Mouse (Mus musculus) hindbrain, embryonic 10.5 days (tissue): ENCODE measurements at regions not wholly inside any gene's neighbourhood (a gene's known extent, or its start where the extent isn't known, plus 50 kb on each side); places are given as distances from the start of the nearest gene placed in this dataset.
A peak's percentile ranks its signal among the peaks of the same experiment; 100 is the strongest.

Experiments used
- DNase-seq: peaks from one replicate; pipeline ENCODE4 v3.0.0-alpha.2; 2017; ENCODE audit warnings: low spot score
- H3K27ac ChIP-seq: fragments of 300-500 bp; sonication (generic); 2 replicates; pipeline ENCODE4 v1.5.1; 2016; ENCODE audit warnings: mild to moderate bottlenecking, moderate library complexity
- H3K27me3 ChIP-seq: fragments of 300-500 bp; sonication (generic); 2 replicates; pipeline ENCODE4 v1.6.1; 2016; ENCODE audit warnings: mild to moderate bottlenecking; ENCODE audit not compliant: poor library complexity, insufficient read depth, severe bottlenecking
- H3K36me3 ChIP-seq: fragments of 300-500 bp; sonication (generic); 2 replicates; pipeline ENCODE4 v1.6.1; 2016; ENCODE audit warnings: mild to moderate bottlenecking, moderate library complexity
- H3K4me1 ChIP-seq: fragments of 300-500 bp; sonication (generic); replicated peaks from 2 replicates; pipeline ENCODE4 v1.6.1; 2016; ENCODE audit warnings: mild to moderate bottlenecking
- H3K4me3 ChIP-seq: fragments of 300-500 bp; sonication (generic); 2 replicates; pipeline ENCODE4 v1.5.1; 2016; ENCODE audit warnings: mild to moderate bottlenecking, moderate library complexity
- H3K9me3 ChIP-seq: fragments of 300-500 bp; sonication (generic); 2 replicates; pipeline ENCODE4 v1.6.1; 2016; ENCODE audit warnings: mild to moderate bottlenecking, moderate library complexity
- WGBS: fragments of 180-500 bp; shearing (Covaris S2); methylation state at CpG from one replicate; pipeline ENCODE4 v1.1.7; 2016; 5-methylcytosine and 5-hydroxymethylcytosine counted together

- Histone ChIP-seq H3K27ac (no peak overlapping the region), H3K4me3 (no peak overlapping the region), H3K9me3 (no peaks in the 10 kb centered on the region), H3K4me1 (no peaks in the 10 kb centered on the region), H3K27me3 (no peaks in the 10 kb centered on the region), H3K36me3 (no peaks in the 10 kb centered on the region)
- WGBS = 80% methylated on average over 1 of the region's 1 CpGs
- DNase-seq = no peak
Observed at GRCm38 (mm10) chr15:70675549-70675948, 3158.8 kb upstream of the Gm6569 start.

DNA sequence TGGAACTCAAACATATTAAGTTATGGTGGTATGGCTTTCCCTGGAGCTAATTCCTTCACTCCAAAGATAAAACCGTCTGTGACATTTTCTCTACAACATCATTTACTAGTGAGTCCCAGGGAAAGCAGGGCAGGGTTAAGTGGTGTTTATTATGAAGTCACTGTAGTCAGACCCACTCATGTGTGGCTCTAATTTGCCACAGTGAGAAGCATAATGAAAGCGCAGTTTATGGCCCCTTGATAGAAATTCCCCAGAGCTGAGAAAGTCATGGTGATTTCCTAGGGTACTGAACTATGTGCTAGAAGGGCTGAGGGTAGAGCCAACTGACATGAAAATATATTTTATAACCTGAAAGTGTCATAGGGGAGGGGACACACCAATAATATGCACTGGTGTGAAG is 3129.8 kb upstream of the Gm6569 start:
- WGBS = 65% methylated on average over 2 of the region's 2 CpGs
- H3K4me3 ChIP-seq = no peak overlapping the region
- no peaks in the 10 kb centered on the region for H3K27me3 ChIP-seq
- DNase-seq = no peak
- no peak overlapping the region for H3K27ac ChIP-seq
- no peaks in the 10 kb centered on the region for H3K9me3 ChIP-seq
- H3K36me3 ChIP-seq = no peaks in the 10 kb centered on the region
- H3K4me1 ChIP-seq = no peaks in the 10 kb centered on the region

- no peaks in the 10 kb centered on the region for H3K9me3 ChIP-seq
- no peaks in the 10 kb centered on the region for H3K36me3 ChIP-seq
- no peaks in the 10 kb centered on the region for H3K27me3 ChIP-seq
- DNase-seq = peak; percentile 71
- H3K27ac ChIP-seq = peak overlapping the region; percentile 76
- peaks cover 13% of the 10 kb centered on the region for H3K4me1 ChIP-seq
- H3K4me3 ChIP-seq = no peak overlapping the region
Observed at GRCm38 (mm10) chr15:70713736-70714135, 3120.6 kb upstream of the Gm6569 start.

DNA sequence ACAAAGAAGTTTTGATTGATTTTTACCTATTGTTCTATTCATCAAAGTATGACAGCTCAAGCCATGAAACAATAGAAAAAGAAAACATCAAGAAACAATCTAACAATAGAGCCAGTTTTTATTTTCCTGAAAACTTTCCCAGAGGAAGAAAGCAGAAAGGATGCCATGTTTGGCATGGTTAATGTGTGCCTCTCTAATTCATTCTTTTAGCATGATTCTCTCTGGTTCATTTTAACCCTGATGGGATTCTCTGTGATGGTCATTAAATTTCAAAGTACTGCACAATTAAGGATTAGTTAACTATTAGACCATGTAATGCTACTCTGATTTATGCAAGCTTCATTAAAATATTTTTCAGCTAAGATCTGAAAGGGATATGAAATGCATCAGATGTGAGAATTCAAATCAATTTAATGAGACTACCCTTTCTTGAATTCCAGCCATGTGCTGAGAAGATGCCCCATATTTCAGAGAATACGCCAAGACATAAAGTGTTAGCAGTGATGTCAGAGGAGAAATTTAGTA is 3106.9 kb upstream of the Gm6569 start:
- 91% methylated on average over 1 of the region's 1 CpGs for WGBS
- Histone ChIP-seq H3K27me3 (no peaks in the 10 kb centered on the region), H3K27ac (no peak overlapping the region), H3K9me3 (no peaks in the 10 kb centered on the region), H3K4me1 (no peaks in the 10 kb centered on the region), H3K4me3 (no peak overlapping the region), H3K36me3 (no peaks in the 10 kb centered on the region)
- DNase-seq = no peak

- 86% methylated on average over 1 of the region's 1 CpGs for WGBS
- Histone ChIP-seq H3K27ac (no peak overlapping the region), H3K36me3 (no peaks in the 10 kb centered on the region), H3K4me3 (no peak overlapping the region), H3K27me3 (no peaks in the 10 kb centered on the region), H3K4me1 (no peaks in the 10 kb centered on the region), H3K9me3 (no peaks in the 10 kb centered on the region)
- no peak for DNase-seq
Observed at GRCm38 (mm10) chr15:70727956-70728355, 3106.4 kb upstream of the Gm6569 start.

- Histone ChIP-seq H3K27ac (no peak overlapping the region), H3K36me3 (no peaks in the 10 kb centered on the region), H3K9me3 (no peaks in the 10 kb centered on the region), H3K4me3 (no peak overlapping the region), H3K4me1 (no peaks in the 10 kb centered on the region), H3K27me3 (no peaks in the 10 kb centered on the region)
- no peak for DNase-seq
Observed at GRCm38 (mm10) chr15:70744239-70744638, 3090.1 kb upstream of the Gm6569 start.

- DNase-seq = no peak
- Histone ChIP-seq H3K36me3 (no peaks in the 10 kb centered on the region), H3K27ac (no peak overlapping the region), H3K4me3 (no peak overlapping the region), H3K9me3 (peaks cover 5% of the 10 kb centered on the region; the same call in 1 of the 2 replicates), H3K4me1 (no peaks in the 10 kb centered on the region; the same call in 1 of the 2 replicates), H3K27me3 (no peaks in the 10 kb centered on the region)
- WGBS = 42% methylated on average over 1 of the region's 1 CpGs
Observed at GRCm38 (mm10) chr15:70764045-70764444, 3070.3 kb upstream of the Gm6569 start.

DNA sequence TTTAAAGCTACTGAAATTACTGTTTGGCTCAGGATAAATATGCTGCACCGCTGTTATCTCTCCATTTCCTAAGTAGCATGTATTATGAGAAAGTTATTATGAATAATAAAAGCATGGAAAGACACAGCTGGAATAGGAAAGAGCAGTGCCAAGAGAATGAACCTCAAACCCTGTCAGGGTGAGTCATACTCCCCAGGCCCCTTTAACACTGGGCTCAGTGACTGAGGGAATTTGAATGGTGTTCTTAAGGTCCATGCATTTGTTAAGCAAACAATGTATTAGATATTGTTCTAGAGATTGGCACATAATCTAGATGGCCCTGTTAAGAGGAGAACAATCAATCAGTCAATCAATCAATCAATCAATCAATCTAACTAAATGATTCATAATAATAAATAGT is 3069.8 kb upstream of the Gm6569 start:
- Histone ChIP-seq H3K4me3 (no peak overlapping the region), H3K36me3 (no peaks in the 10 kb centered on the region), H3K27ac (no peak overlapping the region), H3K27me3 (no peaks in the 10 kb centered on the region), H3K4me1 (no peaks in the 10 kb centered on the region; the same call in 1 of the 2 replicates), H3K9me3 (peaks cover 5% of the 10 kb centered on the region; the same call in 1 of the 2 replicates)
- DNase-seq = no peak
- WGBS = 66% methylated on average over 1 of the region's 1 CpGs

DNA sequence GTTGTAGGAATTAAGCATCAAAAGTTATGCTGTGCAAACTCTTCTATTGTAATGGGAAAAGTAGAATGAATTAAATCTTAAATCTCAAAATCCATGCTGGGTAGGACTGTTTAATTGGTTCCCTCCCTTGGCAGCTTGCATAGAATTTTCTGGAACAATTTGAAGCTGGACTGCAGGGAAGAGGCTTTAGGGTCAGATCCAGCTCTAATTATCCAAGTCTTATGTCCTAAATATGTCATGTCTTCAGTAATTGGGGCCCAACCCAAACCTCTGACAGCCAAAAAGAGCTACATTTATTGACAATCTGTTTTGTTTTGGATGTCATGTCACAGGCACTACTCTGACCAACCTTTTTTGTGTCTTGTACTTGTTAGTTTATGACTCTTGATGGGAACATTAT is 3068.9 kb upstream of the Gm6569 start:
- Histone ChIP-seq H3K4me3 (no peak overlapping the region), H3K9me3 (peaks cover 5% of the 10 kb centered on the region; the same call in 1 of the 2 replicates)
- no peak for DNase-seq

More for the DNA sequence above, 3068.9 kb upstream of the Gm6569 start:
- Histone ChIP-seq H3K36me3 (no peaks in the 10 kb centered on the region), H3K4me1 (no peaks in the 10 kb centered on the region; the same call in 1 of the 2 replicates), H3K27ac (no peak overlapping the region), H3K27me3 (no peaks in the 10 kb centered on the region)
